Mouse (Mus musculus) adrenal gland, postnatal 36 days (tissue): Measurements from ENCODE around the gene Ntmt1. TPM values are rescaled to one million over a fixed set of nuclear protein-coding genes. Genes with fewer than 3 reads are reported as not detected.

Experiments
- DNase-seq, 2 experiments: peaks; one replicate each; pipeline ENCODE4 v3.0.0; 2021; ENCODE audit warnings: mixed read lengths in 1 of 2
- long read RNA-seq, 2 experiments: library from polyadenylated mRNA; stranded (forward); transcript quantifications; one replicate each; pipeline ENCODE4 v2.0.0; 2021; ENCODE audit warnings: borderline sequencing depth in 2 of 2
- total RNA-seq, 2 experiments: library from RNA; stranded (reverse); gene quantifications; 2 replicates each; pipeline ENCODE4 v1.2.3; 2021

Gene Ntmt1
- total RNA-seq, result 10 to 100 TPM; 49.6 to 52.2 TPM
- long read RNA-seq, experiment 1, transcript Ntmt1-207 (4 exons, 1,192 nt), result minor isoform, 10 of 141 reads
- long read RNA-seq, experiment 1, transcript Ntmt1-201 (4 exons, 1,387 nt), result major isoform, 105 of 141 reads
- long read RNA-seq, experiment 1, partial matches to known transcripts, result 6 of 141 reads
- long read RNA-seq, experiment 1, other reads (novel, unspliced or antisense), result 20 of 141 reads
- long read RNA-seq, experiment 2, transcript Ntmt1-201 (4 exons, 1,387 nt), result major isoform, 33 of 42 reads
- long read RNA-seq, experiment 2, partial matches to known transcripts, result 1 of 42 reads
- long read RNA-seq, experiment 2, other reads (novel, unspliced or antisense), result 5 of 42 reads

DNA sequence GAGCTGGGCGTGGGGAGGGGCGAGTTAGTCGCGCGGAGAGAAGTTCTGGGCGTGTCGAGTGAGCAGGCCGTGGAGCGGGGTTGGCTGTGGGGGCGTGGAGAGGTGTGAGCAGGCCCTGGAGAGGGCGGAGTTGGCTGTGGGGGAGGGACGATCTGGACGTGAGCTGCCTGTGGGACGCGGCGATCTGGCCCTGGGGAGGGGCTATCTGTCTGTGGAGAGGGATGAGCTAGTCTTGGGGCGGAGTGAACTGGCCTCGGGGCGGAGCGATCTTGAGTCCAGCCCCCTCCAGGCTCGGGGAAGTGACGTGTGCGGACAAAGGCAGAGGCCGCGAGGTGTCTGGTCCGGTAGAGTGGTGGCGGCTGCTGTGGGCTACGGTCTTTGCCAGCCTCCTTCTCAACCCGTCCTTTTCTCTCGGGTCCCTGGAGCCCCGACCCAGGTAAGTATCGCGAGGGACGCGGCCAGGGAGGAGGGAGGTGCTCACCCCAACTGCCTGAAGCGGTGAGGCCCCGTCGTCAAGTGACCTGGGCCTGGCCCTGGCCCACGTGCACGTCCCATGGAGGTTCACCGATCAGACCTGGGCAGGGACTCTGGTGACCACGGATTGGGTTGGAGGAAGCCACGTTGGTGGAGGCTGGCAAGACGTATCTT, at the start of gene Ntmt1:
Gene Ntmt1, plus strand, starts transcription at position 179 of the 648 bp plus-strand sequence.
- DNase-seq, result peak; percentile 100

DNA sequence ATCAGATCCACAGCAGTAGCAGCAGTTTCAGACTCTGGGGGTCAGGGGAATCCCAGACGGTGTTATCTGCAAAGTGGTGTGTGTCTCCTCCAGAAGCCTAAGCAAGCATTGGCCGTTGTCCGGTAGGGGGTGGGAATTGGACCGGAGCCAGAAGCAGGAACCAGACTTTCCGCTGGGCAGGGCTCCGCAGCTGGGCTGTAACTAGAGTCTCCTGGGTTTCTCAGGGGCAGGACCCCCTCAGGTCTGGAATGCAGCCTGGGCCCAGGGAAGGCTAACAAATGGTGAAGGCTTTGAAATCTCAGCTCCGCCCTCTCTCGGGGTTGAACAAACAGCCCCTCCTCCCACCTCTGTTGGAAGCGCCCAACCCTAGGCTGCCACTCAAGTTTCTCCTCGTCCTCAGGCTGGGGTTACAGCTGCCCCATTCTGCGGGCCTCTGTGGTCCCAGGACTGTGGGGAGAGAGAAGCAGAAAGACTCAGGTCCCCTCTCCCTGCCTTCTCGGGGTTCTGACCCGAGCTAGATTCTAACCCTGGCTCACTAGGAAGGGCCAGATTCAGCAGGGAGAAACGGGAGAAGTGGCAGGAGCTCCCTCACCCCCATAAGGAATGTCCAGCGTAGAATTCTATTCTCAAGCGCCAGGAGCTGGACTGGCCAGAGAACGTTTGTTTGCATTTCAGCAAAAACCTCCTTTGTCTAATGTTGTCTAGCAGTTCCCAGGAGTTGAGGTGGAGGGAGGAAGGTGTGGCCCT, 49.1 kb upstream of the Ntmt1 start:
- DNase-seq, result peak; percentile 87 to 92

DNA sequence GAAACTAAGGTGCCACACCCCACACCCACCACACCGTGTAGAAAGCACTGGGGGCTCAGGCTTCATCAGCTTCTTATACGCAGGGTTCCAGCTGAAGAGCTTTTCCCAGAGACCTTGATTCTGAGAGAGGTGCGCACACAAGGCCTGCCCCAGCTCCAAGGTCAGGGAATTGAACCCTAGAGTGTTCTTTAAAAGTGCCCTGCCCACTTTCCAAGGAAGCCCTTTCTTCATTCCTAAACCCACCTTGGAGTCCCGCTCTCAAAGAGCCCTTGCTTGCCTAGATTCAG, 48.6 kb upstream of the Ntmt1 start:
- no peak for DNase-seq

DNA sequence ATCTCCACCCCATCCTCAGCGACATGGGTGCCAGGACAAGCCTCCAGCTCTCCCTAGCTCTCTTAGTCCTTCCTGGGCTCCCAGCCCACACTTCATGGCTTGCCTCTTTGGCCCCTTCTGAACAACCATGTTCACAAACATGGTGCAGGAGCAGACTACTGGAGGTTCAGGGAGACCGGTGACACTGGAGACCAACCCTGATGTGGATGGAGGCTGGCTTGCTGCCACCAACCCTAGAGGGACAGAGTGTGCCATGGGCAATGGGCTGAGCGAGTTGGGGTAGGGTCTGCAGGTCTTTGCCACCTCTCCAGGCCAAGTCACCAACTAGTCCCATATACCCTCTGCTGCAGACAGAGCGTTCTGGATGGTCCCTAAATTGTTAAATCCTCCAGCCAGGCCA, 48.2 kb upstream of the Ntmt1 start:
- no peak for DNase-seq

DNA sequence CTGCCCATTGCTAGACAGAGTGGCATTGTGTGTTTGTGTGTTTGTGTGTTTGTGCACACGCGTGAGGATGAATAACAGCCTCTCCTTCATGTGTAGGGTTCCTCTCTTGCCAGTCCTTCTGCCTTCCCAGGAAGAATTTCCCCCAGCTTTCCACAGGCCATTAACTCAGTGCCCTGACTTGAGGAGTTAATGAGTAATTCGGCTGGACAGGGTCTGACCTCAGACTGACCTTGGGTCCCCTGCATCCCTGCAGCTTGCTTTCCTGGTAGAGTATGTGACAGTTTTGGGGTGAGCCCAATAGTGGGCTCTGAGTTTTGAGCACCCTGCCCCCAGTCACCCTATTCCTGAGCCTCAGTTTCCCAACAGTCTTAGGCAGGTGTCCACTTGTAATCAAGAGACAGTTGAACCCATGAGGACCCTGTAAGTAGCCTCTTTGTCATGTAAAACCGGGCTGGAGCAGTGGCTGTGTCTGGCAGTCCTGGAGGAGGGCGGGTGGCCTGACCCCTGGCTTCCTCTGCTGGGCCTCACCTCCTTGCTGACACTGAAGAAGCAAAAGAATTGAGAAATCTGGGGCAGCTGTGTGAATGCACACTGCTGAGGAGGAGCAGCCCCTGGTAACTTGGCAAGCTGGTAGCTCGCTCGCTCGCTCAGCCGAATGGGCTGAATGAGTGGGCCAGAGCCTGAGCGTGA, 47.6 kb upstream of the Ntmt1 start:
- DNase-seq, result no peak

DNA sequence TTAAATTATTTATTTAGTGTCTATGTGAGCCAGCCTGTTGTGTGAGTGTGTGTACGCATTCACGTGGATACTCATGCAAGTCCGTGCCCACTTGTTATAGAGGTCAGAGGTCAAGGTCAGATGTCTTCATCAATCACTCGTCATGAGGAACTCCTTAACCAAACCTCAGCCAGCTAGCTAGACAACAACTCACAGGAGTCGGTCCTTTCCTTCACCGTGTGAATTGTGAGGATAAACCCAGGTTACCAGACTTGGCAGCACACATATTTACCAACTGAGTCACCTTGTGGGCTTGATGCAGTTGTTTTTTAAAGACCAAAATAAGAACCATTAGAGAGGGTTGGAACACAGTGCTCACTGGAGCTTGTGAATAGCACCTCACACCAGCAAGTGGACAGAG, 46.9 kb upstream of the Ntmt1 start:
- no peak for DNase-seq

DNA sequence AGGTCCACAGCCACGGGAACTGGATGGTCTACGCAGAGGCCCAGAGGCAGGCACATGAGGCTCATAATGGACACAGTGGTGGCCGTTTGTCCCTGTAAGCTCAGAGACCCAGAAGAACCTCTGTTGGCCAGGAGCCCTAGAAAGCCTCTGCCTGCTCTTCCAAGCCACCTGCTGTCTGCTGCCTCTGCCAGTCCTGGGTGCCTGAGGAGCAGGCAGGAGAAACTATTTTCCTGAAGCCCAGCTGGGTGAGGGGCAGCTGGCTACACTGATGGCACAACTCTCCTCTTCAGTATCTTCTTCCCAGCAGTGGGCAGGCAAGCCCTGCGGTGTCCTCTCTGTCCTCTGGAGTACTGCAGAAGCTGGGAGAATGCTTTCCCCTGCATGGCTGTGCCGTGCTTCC, 41.2 kb upstream of the Ntmt1 start:
- no peak for DNase-seq

DNA sequence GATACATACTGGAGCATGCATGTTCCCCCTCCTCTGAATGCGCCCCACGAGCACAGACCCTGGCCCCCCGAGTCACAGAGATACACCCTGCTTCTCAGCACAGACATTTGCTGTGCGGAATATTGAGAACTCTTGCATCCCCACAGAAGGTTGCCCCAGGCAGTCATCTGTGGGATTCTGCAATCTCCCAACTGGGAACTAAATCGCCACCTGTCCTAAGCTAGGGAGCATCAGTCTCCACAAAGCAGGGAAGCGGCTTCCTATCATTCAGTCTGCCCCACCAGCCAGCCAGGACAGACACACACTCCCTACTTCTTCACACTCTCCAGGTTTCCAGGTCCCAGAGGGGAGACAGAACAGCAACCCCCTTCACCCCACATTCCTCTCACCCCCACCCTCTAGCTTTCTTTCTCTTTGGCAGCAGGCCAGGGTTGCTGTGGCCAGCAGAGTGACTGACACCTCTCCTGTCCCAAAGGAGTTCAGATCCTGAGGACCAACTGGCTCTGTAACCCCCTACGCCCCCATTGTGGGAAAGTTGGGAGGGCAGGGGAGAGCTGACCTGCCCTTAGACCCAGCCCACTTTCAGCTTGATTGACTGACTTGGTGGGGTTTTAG, 39.9 kb upstream of the Ntmt1 start:
- DNase-seq, result no peak

DNA sequence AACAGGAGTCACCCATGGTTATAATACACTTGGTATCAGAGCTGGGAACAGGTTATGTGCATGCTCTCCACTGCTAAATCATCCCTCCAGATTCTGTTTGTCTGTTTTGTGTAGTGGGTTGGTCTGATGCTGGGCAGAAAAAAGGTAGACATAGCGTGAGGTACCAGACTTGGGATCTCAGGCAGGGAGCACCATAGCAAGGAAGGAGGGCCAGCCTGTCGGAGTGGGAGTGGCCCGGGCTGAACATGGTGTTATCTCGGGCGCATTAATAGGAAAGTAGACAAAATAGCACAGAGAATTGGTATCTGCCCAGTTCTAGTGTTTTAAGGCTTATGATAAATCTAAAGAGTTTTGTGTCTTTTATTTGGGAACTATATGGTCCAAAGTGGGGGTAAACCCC, 39.1 kb upstream of the Ntmt1 start:
- DNase-seq, result no peak

DNA sequence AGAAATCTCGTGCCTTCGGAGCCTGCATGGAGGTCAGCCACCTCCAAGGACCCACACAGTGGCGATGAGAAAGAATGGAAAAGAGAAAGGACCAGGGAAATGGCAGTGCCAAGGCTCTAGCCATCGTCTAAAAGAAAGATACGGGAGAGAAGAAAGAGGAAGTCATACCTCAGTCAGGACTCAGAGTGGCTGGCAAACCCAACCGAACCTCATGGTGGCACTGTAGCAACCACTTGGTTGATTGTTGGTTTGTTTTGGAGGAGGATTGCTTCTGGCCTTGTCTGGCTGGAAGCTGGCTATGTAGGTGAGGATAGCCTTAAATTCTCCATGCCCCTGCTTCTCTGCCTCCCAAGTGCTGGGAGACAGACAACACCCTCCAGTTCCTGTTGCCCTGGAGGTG, 38.4 kb upstream of the Ntmt1 start:
- DNase-seq, result peak; percentile 43 to 58

DNA sequence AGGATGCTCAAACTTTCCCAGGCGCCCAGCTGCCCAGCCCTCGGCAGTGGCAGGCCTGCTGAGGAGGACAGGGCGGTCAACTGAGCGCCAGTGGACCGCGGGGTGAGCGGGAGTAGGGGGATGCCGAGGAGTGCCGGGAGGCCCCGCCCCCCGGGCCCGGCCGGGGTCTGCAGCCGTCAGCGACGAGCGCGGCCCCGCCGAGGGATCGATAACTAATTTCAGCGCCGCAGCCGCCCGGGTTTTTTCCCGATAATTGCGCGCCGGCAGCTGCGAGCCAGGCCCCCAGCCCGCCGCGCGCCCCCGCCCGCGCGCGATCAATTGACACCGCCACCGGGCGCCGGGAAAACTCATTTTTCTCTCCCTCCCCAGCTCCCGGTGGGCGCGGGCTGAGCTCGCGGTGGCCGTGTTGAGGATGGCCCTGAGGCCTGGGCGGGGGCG, 36.2 kb upstream of the Ntmt1 start:
- peak in 1 of 2 experiments; percentile 57 for DNase-seq

DNA sequence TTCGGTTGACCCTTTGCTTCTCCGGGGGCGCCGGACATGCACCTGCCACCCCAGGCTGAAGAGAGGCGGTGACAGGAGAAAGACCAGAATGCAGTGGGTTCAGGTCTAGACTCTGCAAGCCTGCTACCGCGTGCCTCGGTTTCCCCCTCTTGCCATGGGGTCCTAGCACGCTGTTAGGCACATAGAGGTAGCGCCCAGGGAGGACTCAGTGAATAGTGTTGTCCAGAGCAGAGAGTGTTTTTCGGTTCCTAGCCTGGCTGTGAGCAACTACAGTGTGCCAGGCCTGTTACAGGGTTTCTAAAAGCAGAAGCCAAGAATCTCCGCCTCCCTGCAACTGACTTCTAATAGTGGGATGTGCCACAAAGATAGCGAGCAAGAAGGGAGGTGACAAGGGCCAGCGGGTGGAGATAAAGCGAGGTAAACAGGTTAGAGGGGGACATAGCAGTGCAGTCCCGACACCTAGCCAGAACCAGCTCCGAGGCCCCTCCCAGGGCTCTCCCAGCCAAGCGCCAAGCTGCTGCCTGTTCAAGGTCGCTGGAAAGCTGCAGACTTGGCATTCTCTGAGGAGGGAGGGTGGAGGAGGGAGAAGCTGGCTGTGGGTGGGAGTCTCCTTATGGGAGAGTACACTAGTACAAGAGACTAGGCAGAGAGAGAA, 35.7 kb upstream of the Ntmt1 start:
- DNase-seq, result peak; percentile 89 to 91

DNA sequence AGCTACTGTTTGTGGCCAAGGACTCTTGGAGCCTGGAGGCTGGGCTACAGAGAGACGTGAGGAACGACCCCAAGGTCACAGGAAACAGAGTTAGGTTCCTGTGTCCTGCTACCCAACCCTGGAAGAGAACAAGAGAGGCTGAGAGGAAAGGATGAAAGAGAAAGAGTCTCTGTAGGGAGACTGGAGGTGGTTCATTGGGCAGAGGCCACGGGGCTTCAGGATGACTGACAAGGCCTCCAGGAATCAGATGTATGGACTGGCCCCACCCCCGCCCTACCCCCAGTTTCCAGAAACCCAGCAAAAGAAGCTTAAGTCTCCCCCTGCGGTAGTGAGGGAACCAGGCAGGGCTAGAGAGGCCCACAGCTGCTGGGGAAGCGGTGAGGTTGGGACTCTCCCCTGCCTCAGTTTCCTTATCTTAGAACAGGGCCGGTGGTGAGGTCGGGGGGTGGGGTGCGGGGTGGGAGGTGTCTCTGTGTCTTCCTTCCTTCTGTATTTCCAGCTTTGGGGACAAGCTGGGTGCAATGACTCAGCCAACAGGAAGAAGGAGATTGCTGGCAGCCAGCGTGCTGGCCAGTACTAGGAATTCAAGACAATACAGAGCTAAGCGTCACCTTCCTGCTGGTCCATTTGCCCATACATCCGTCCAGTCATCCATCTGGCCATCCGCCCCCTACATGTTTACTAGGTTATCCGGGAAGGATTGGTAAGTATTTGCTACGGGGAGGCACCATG, 34.9 kb upstream of the Ntmt1 start:
- DNase-seq, result peak; percentile 62 to 69

DNA sequence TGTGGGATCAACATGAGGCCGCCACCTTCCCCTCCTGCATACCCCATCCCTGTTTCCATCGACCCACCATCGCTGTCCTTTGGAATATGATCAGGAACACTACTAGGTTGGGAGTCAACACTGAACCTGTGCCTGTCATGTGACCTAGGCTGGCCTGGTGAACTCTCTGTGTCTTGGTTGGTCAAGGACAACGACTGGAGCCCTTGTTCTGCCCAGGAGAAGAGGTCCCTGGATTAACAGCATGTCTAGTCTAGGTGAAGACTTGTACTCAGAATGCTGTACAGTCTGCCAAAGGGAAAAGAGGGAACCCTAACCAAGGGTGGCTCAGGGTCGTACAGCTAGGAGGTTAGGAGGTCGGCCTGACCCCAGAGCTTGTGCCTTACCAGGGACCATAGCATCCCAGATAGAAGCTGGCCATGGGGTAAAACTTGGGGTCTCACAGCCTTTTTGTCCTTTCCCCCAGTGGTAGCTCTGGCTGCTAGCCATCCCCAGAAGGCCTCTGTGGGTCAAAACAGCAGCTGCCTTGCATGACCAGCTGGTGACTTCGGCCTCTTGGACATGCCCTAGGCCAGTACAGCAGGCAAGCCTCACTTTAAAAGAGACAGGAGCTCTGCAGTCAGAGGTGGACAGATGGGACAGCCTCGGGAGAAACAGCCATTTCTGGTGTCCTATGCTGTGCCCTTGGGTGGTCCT, 34.2 kb upstream of the Ntmt1 start:
- no peak for DNase-seq

DNA sequence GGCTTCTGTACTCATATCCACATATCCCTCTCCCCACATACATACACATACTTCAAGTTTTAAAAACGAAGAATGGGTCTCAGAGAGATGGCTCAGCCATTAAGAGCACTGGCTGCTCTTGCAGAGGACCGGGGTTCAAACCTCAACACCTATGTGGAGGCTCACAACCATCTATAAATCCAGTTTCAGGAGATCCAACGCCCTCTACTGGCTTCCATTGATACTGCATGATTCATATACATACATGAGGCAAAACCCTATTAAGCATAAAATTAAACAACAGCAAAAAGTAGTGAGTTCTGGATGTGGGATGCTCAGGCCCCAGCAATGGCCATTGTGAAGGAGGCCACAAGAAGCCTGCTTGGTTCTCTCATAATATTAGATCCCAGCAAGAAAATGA, 31.7 kb upstream of the Ntmt1 start:
- DNase-seq, result no peak

DNA sequence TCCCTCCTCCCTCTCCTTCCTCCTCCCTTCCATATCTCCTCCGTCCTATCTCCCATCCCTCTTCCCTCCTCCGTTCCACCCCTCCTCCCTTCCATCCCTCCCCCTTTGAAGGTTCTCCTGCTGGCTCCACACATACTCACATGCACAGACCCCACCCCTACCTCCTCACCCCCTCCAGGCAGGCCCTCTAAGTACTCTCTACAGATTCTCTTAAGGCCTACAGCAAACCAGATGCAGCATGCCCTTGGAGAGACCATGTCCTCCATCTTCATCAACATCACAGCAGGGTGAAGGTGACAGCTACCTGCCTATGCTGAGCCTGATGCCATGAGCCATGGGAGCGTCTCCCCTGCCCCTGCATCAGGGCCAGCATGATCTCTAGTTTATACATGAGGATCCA, 30.4 kb upstream of the Ntmt1 start:
- no peak for DNase-seq

DNA sequence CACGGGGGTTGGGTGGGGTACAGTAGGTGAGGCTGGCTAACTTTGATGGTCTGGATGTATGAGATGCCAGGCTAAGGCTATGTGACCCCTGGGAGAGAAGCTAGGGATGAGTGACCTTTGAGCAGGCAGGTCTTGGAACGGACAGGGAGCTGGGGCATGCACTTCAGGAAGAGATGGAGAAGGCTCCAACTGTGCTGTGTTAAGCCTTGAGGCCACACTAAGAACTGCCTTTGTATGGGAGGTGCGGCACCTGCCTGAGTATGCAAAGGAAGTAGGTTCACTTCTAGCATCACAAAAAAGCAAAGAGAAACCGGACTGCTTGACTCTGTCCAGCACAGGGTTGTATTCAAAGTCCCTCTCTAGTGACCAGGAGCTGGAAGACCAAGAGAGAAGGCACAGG, 29.4 kb upstream of the Ntmt1 start:
- DNase-seq, result no peak

DNA sequence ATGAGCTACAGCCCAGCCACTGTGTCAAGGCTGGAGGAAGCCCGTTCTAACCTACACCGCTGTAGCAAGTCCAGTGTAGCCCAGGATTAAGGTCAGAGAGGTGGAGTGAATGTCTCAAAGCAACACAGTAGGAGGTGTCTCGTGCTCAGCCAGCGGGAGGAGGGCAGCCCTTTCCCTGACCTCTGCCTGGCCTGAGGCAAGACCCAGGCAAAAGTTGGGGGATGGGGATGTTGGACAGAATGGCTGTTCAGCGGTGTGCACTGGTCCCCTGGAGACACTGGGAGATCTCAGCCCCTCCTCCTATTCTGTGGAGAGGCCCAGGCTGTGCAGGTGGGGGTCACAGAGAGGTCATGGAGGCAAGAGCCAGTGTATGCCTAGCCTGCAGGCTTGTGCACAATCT, 28.4 kb upstream of the Ntmt1 start:
- peak in 1 of 2 experiments; percentile 34 for DNase-seq

DNA sequence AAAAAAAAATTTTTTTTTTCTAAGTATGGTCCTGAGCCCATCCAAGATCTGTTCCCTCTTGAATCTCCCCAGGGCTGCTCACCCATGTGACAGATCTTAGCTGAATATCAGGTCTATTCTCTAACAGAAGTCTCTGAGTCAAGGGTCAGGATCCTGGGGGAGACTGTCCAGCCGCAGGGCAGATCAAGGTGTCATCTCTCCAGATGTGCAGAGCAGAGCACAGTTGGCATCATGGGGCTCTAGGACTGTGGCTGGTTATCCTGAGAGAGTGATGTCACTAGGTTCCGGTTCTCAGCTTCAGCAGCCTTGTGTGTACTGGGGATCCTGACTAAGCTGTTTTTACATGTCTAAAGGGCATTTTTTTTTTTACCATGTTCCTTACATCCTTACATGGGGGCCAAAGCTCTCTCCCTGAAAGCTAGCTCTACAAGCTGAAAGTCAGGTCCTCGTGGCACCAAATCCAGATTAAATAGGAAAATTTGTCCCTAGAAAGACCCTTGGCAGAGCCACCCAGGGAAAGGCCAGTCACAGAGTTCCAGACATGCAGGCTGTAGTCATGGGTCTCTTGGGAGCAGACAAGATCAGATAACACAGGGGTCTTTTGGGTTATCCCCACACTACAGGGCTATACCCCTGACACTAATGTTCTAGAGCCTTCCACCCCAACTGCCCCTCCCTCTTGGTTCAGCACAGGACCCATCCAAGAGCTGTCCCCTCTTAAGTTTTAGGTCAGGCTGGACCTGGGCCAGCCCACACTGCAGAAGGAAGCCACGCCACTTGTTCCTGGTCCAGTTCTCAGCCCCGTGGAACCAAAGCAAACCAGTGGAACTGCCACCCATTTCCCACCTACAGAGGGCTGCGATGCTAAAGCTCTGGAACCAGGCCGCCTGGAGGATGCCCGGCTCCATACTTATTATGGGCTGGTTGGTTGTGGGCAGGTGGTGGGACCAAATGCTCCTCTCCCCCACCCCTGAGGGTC, 25.0 kb upstream of the Ntmt1 start:
- no peak for DNase-seq
